Mouse (Mus musculus) MN1 (cell line): ENCODE results near the gene Rnf185.

Source experiments
- DNase-seq: peaks from one replicate; pipeline ENCODE4 v3.0.0-alpha.2; 2016; ENCODE audit warnings: low spot score

Rnf185 gene

DNA sequence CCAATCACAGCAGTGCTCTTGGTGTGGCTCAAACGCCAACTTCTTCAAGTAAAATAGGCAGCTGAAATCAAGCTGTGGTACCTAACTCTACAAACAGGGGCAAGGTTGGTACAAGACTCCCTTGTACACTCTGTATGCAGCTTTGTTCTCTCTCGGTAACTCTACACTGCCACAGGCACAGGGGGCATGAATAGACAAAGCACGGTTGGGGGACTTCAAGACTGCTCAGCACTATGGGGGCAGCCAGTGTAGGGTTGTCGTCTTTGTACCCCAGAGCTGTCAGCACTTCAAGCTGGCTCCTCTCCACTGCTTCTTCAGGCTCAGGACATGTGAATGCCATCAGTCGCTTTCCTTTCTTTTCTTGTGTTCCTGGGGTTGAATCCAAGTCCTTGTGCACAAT, 57.6 kb downstream of the Rnf185 start:
- DNase-seq, result no peak

DNA sequence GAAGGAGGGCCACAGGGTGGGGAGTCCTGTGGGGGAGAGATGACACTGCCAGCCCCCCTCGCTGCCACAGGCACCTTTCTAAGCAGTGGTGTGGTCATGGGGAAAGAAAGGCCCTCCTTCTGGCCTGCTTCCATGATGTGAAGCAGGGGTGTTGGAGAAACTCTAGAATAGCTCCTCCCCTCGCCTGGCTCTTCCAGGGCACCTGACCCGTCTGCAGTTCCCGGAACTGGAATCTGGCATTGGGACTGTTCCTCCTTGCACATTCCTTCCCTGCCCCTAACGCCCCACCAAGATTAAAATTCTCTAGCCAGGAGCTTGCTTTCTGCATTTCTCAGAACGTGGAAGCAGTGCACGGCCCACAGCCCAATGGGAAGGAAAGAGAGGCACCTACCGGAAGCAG, 59.6 kb downstream of the Rnf185 start:
- DNase-seq, result no peak

DNA sequence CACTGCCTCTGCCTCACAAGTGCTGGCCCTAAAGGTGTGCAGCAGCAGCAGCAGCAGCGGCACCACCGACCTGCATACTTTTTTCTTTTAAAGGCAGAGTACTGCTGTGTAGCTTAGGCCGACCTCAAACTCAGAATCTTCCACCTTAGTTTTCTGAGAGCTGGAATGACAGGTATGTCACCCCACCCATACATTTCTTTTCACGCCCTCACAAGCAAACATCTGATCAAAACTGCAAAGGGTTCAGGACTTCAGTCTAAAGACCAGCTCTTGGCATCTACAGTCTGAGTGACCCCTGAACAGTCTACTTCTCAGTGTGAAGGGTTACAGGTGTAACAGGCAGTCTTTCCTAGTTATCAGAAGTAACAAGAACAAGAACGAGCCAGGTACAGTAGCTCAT, 61.4 kb downstream of the Rnf185 start:
- DNase-seq, result no peak

DNA sequence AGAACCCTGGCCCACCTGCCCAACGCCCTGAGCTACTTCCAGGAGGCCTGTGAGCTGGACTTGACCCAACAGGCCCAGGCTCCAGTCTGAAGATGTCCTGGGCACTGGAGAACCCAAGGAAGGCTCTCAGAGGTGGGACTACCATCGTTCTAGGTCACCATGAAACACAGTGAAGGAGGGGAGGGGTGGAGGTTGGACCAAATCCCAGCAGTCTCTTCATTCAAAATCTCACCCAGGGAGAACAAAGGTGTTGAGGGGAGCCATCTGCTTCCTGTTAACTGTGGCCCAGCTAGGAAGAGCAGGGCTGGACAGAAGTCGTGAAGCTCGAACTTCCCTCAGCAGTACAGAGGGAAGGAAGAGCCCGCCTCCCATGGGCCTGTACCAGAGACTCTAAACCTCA, 62.2 kb downstream of the Rnf185 start:
- DNase-seq, result no peak

DNA sequence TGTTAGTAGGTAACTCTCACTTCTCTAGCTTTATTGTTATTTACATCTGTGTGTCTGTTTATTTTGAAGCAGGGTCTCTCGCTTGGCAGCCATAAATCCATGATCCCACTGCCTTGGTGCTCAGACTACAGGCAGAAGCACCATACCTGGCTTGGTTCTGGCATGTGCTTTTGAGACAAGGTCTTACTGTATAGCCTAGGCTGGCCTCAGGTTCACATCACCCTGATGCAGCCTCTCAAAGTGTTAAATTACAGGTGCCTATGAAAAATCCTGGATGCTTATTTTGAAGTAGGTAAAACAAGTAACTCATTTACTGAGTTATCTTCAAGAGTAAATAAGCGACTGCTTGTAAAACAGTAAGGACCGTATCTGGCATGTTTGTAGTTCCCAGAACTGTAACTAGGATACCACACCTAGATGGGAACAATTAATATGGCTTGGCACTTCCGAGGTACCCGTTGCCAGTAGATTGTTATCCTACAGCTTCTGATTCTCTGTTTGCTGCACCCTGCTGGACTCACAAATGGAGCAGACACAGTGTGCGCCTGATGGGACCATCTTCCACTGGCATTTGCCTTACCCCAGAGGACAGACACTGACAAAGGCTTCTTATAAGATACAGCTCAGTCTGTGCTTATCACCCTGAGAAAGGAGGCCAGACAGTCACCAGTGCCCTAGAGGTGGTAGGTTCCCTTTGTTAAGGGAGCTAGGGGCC, 64.5 kb downstream of the Rnf185 start:
- DNase-seq, result no peak

DNA sequence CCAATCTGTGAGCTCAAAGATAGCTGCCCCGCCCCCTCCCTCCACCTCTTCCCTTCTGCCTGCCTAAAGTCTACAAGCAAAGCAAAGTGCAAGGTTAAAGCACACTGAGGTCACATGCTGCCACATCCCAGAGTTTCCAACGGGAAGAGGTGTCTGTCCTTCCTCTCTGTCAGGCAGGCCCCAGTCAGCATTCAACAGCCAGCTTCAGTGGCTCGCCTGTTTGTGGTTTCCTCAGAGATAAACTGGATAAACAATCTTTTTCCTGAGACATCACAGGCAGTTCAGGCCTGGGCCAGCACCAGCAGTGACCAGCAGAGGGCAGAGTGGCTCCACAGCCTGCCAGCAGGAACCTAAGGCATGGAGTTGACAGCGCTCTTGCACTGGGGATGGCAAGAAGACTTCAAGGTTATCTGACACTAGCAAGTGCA, 65.2 kb downstream of the Rnf185 start:
- DNase-seq, result peak; percentile 91

DNA sequence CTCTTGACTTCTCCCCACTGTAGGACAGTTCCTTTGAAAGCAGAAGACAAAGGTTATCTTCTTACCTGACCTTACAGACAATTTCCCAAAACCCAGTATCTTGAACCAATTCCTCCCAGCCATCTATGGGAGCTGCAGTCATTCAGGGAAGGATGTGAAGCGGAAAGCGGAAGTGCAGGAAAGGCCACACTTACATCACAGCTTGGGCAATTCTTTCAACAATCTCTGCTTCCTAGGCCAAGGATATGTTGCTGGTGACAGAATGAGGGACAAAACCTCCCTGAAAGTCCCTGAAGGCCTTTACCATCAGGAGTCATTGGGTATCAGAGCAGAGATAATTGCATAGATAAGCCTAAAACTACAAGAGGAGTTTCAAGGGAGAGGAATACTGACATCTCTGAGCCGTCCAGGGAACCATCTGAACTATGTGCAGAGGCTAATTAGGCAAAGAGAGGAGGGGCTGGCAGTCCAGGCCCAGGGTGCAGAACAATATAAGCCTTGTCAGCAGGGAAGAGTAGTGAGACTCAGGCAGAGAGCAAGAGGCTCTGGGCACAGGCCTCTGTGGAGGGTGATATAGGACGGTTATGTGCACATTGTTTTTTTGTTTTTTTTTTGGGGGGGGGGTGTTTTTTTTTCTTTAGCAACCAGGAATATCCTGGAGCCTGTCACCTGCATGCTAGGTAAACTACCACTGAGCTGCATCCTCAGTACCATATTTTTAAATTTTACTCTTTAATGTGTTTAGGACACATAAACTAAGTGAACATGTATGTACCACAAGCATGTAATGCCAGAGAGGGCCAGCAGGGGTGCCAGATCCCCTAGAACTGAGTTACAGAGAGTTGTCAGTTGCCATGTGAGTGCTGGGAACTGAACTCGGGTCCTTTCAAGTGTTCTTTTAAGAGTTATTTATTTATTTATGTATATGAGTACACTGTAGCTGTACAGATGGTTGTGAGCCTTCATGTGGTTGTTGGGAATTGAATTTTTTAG, 69.3 kb downstream of the Rnf185 start:
- DNase-seq, result no peak

DNA sequence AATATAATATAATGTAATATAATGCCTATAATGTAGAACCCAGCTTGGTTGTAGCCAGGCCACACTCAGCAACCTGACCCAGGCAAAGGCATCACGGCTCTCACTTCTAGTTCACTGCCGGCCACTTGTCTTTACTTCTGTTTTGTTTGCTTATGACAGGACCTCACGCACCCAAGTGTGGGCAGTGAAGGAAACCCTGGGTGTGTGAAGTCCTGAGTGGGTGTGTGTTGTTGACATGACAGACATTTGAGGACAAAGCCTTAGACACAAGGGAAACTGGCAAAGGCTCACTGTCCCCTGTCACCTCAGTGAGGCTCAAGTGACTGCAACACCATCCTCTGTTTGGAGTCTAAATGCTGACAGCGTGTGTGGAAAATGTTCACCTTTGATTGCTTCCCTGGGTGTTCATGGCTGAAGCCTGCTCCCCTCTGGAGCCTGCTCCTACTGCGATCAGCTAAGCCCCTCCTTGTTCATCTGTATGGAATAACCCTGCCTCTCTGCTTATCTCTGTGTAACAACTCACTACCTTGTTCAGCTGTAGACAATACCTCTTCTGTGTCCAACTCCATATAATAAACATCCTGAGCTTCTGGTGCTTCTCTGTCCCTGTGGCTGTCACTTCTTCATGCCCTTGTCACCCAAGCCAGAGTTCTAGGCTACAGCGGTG, 70.9 kb downstream of the Rnf185 start:
- no peak for DNase-seq

DNA sequence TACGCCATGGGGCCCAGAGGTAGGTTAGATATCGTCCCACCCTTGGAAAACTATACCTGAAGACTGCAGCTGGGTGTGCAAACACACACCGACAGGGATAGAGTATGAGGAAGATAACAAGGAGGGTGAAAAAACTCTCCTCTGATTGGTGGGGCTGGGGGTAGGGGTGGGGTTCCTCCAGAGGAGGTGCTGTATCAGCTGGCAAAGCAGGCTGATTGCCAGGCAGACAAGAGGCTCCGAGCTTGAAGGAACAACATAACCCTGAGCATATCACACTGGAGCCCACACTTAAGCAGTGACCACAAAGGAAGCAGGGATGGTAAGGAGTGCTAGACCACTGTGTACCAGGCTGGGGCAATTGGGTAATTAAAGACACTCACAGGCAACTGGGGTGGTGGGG, 72.7 kb downstream of the Rnf185 start:
- DNase-seq, result no peak

DNA sequence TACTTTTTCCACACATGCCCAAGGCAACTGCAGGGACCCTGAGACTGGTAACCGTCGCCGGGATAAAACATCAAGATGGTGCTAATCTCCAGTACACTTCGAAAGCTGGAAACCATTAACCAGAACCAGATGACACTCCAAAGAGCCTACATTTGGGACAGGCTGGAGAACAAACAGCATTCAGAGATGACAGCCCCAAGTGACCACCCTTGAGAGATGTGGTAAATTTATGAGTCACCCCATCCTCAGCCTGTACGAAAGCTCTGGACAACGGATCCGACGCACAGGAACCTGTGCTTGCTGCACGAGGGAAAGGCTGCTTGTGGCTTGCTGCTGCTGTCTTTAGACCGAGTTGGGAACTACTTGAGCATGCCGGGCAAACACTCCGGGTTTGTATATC, 77.4 kb downstream of the Rnf185 start:
- DNase-seq, result peak; percentile 64

DNA sequence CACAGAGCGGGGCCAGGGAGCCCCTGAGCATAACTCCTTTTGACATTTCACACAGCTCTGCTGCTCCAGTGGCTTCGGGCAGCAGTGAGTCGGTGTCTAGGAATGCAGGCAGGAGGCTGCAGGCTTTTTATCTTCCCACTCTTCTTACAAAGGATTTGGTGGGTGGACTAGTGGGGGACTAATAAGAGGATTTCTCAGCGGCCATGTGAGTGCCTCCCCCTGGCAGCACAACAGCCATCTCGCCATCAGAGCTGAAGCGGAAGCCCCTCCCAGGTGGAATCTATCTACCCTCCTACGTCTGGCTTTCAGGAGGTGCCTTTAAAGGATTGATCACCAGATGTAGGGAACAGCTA, 77.9 kb downstream of the Rnf185 start:
- peak; percentile 60 for DNase-seq

DNA sequence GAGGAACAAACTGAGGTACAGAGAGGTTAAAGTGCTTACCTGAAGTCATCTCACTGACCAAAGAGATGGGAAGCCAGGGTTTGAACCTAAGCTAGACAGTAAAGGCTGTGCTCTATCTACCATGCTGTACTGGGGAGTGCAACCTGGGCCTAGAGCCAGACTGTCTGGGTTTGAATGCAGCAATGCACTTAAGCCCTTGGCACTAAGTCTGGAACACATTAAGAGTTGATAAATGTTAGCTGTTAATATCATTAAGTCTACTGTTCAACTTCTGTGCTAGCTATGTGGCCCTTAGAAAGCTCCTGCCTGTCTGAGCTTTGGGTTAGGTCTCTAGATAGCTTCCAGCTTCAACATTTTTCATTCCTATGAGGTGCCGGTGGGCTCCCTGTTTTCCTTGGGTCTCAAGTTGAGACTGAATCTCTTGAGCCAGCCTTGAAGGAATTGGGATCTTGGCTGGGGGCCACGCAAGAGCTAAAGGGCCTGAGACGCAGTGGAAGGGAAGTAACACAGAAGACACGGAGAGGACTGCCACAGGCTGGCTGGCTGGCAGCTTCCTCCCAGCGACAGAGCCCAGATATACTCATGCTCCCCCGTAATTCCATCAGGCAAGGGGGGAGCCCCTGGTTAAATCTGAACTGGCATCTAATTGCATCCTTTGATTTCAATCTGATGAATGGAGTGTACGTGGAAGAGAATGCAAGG, 78.4 kb downstream of the Rnf185 start:
- DNase-seq, result peak; percentile 81

DNA sequence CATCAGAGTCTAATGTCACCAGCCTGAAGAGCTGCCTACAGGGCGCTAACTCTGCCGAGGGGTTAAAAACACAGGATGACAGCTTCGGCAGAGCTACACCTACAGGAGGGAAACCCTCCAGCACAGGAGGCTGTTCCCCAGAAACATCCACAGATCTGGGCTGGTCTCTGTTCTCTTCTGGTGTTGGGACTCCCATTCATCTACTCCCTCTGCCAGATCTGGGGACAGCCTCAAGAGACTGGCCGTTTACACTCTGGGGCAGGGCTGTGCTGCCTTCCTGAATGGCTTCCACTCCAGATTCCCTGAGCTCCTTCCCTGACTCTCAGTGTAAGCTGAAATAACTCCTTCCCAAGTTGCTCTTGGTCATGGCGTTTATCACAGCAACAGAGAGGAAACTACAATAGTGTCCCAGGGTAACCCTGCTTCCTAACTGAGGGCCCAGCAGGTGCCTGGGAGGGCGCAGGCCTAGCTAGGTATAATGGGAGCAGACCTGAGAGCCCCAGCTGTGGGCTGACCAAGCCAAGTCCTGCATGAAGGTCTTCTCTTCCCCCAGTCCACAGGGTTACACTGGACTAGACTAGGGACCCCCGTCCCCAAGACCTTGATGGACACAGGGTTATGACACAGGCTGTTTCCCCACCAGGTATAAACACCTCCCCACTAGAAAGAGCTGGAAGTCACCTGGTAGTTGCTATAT, 80.4 kb downstream of the Rnf185 start:
- DNase-seq, result no peak

DNA sequence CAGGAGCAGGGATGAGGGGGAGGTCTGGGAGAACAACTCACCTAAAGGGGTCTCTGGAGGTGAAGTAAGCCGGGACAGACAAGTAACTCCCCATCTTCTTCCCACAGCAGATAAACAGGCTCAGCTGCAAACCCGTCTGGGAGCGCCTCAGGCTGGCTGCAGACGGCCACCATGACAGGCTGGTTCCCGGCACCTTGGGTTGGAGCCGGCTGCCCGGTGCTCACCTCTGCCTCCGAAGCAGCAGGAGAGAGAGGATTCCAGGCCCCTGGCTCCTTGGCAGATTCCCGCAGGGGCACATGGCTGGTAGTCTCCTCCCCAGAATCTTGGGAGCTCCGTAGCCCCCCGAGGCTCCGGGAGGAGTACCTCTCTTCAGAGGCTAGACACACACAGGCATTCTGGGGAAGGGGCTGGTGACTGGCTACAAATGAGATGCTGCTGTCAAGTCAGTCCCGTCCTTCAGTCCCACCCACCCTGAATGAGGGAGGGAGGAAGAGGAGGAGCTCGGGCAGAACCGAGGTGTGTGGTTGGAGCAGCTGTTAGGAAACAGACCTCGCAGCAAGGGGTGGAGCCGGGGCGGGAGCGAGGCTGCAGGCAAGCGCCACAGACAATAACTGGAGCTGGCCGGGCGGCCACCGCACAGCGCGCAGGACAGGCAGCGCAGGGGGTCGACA, 81.1 kb downstream of the Rnf185 start:
- peak; percentile 94 for DNase-seq

DNA sequence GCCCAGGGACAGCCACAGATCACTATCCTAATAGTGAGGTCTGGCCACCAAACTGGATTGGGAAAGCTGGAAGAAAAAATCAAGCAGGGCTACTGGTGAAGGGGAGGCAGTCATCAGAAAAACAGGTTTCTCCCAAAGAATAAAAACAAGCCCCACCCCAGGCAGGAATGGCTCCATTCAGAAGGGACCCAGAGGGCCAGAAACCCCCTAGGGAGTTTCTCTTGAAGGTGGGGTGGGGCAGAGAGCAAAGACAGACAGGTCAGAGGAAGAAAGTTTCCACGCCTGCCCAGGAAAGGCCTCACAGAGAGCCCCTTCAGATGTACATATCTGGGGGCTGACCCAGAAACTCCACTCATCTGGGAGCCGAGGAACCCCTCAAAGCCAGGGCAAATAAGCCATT, 82.0 kb downstream of the Rnf185 start:
- peak; percentile 39 for DNase-seq

DNA sequence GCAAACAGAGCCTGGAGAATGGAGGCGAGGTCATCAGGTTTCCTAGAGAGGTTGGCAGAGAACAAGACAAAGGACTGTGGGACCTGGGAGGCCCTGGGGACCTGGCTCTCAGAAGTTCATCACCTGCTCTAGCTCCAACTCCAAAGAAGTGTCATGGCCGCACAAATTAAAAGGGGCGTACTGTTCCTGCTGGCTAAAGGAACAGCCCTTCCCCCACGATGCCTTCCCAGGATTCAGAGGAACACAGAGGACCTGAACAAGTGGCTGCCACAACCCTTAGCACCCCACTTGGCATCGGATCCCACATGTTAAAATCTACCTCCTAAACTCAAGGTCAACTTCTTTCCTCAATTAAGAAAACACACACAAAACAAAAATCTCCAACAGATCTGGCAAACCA, 82.7 kb downstream of the Rnf185 start:
- peak; percentile 33 for DNase-seq

DNA sequence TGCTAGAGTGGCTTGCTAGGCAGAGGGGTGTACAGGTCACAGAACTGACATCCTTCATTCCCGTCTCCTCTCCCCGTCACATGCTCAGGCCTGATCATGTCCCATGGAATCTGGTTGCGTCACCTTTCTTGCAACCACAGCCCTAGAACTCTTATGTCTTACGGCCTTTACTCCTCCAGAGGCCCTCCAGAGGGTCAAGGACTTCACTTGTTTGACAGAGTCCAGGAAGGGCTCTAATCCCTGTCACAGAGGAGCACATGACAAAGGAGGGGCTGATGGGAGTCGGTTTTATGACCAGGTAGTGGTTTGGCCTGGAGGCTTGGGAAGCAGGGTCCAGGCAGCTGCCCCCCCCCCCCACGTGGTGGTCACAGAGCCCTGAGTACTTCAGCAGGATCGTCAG, 83.2 kb downstream of the Rnf185 start:
- DNase-seq, result no peak

DNA sequence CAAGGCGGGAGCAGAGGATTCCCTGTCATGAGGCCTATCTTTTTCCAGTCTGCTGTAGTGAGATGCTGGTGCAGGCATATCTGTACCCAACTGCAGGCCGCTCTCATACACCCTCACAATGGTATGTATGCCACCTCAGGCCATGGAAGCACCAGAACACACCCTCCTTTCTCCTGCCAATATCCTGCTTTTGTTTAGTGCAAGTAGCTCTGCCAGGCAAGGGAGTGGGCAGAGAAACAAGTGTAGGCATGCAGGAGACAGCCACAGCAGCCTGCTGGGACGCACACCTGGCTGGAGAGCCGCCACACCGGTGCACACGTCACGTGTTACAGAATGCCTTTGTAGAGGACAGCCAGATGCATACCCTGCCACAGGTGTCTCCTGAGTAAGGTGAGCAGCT, 85.8 kb downstream of the Rnf185 start:
- DNase-seq, result no peak
